Mouse (Mus musculus) olfactory bulb, adult 2 months (tissue): ENCODE data around the gene Shisa8.

ENCODE experiments used
- CTCF ChIP-seq: fragments of 200-500 bp; IDR thresholded peaks from 2 replicates; pipeline ENCODE4 v1.5.1; 2012; ENCODE audit warnings: low read depth, mild to moderate bottlenecking, low read length, moderate library complexity; ENCODE audit not compliant: insufficient read depth
- POLR2A ChIP-seq: fragments of 200-500 bp; IDR thresholded peaks from 2 replicates; pipeline ENCODE4 v1.6.1; 2012; ENCODE audit warnings: mild to moderate bottlenecking, low read depth, low read length, moderate library complexity; ENCODE audit not compliant: insufficient read depth

GRCm38 (mm10) chr15:82230098-82230611, 17.5 kb upstream of the Shisa8 start:
- TF ChIP-seq CTCF (no peak), POLR2A (no peak)
